22 mouse cellular contexts compared by ENCODE assay signal in genomic region chr6:98609133-98609532, GRCm38 (mm10).
A peak's percentile ranks its signal among the peaks of the same experiment; 100 is the strongest.
DNase-seq lines count a peak whose midpoint lies in the region; ATAC-seq and TF ChIP-seq lines count a peak whose summit lies in the region.
"Had no signal": no experiment of that assay in that cellular context is flagged by ENCODE, and none has a peak within 500 bp of the region (broad histone marks: within the 10 kb centered on the region; RNA-seq: fewer than 3 reads in every experiment).

No protein-coding gene starts in this region.

- H3K27me3 ChIP-seq in thymus, adult 2 months (ENCODE audit: control insufficient read depth, insufficient read depth, low read length), result no peaks in the 10 kb centered on the region
- no peaks in the 10 kb centered on the region for H3K27me3 ChIP-seq in cerebellum, adult 2 months (ENCODE audit: control insufficient read depth, insufficient read depth, low read length)
- H3K27me3 ChIP-seq in hindbrain, embryonic 14.5 days (ENCODE audit: control insufficient read depth, insufficient read depth, low read length), result no peaks in the 10 kb centered on the region
- H3K27me3 ChIP-seq: forebrain, embryonic 13.5 days; heart, embryonic 13.5 days; hindbrain, embryonic 13.5 days; kidney, embryonic 15.5 days had no signal

- no peak for TF ChIP-seq POLR2A in thymus, adult 2 months (IDR thresholded peaks at IDR 0.05; ENCODE audit: control insufficient read depth, extremely low read depth, insufficient read depth, low read length, poor library complexity)
- no peak for TF ChIP-seq POLR2A in cerebellum, adult 2 months (IDR thresholded peaks at IDR 0.05; ENCODE audit: borderline replicate concordance, insufficient read depth, low read length)

- no peak for TF ChIP-seq CTCF in thymus, adult 2 months (IDR thresholded peaks at IDR 0.05; ENCODE audit: borderline replicate concordance, control insufficient read depth, extremely low read depth, insufficient read depth, low read length, poor library complexity)
- no peak for TF ChIP-seq CTCF in cerebellum, adult 2 months (IDR thresholded peaks at IDR 0.05; ENCODE audit: borderline replicate concordance, insufficient read depth, low read depth, low read length)

- no peak for ATAC-seq in hindbrain, embryonic 14.5 days (ENCODE audit: low FRiP score)
- ATAC-seq: forebrain, embryonic 13.5 days; intestine, embryonic 16.5 days; liver, postnatal 0 days had no signal

- H3K4me3 ChIP-seq in thymus, adult 2 months (ENCODE audit: control insufficient read depth, insufficient read depth, low read length), result no peak overlapping the region
- no peak overlapping the region for H3K4me3 ChIP-seq in cerebellum, adult 2 months (replicated peaks; ENCODE audit: insufficient read depth, low read depth, low read length)
- no peak overlapping the region for H3K4me3 ChIP-seq in hindbrain, embryonic 14.5 days (replicated peaks; ENCODE audit: low read length)
- H3K4me3 ChIP-seq: forebrain, embryonic 13.5 days; heart, embryonic 13.5 days; hindbrain, embryonic 13.5 days; kidney, embryonic 15.5 days; limb, embryonic 10.5 days had no signal

- no peak overlapping the region for H3K4me2 ChIP-seq in hindbrain, embryonic 14.5 days (replicated peaks)
- H3K4me2 ChIP-seq: forebrain, embryonic 13.5 days; heart, embryonic 13.5 days; hindbrain, embryonic 13.5 days; kidney, embryonic 15.5 days had no signal

- H3K9me3 ChIP-seq in hindbrain, embryonic 14.5 days (ENCODE audit: control insufficient read depth, low read length), result no peaks in the 10 kb centered on the region
- H3K9me3 ChIP-seq: forebrain, embryonic 13.5 days; heart, embryonic 13.5 days; hindbrain, embryonic 13.5 days; kidney, embryonic 15.5 days; limb, embryonic 10.5 days had no signal

- DNase-seq in thymus, postnatal 0 days (ENCODE audit: low spot score), result peak; percentile 30
- DNase-seq in thymus, adult 2 months, result no peak
- DNase-seq in R1 (ENCODE audit: low read depth, low spot score), result peak; percentile 4
- peak; percentile 59 for DNase-seq in induced T-regulatory cell, adult 2 months (ENCODE audit: low read depth)
- no peak for DNase-seq in left cerebral cortex, adult 11 months (ENCODE audit: low spot score)
- DNase-seq in cerebellum, adult 2 months, result no peak
- DNase-seq in hindbrain, embryonic 14.5 days (ENCODE audit: low spot score), result no peak
- DNase-seq: adrenal gland, adult 2 months; cerebellum, postnatal 10 days; kidney, postnatal 4 days; layer of hippocampus, adult 9-11 months; liver, postnatal 0 days; lung, postnatal 10 days; right cerebral cortex, postnatal 4 days had no signal

- no peak overlapping the region for H3K27ac ChIP-seq in thymus, adult 2 months (ENCODE audit: control insufficient read depth, insufficient read depth, low read length)
- no peak overlapping the region for H3K27ac ChIP-seq in cerebellum, adult 2 months (ENCODE audit: insufficient read depth, low read length)
- no peak overlapping the region for H3K27ac ChIP-seq in hindbrain, embryonic 14.5 days
- H3K27ac ChIP-seq: forebrain, embryonic 13.5 days; heart, embryonic 13.5 days; hindbrain, embryonic 13.5 days; kidney, embryonic 15.5 days; limb, embryonic 10.5 days; stomach, postnatal 0 days had no signal

- WGBS in thymus, adult 2 months, result 5% methylated on average over 1 of the region's 1 CpGs
- WGBS in cerebellum, adult 2 months, result 85% methylated on average over 1 of the region's 1 CpGs
- WGBS in hindbrain, embryonic 14.5 days, result 54% methylated on average over 1 of the region's 1 CpGs

- no peak overlapping the region for H3K9ac ChIP-seq in hindbrain, embryonic 14.5 days
- H3K9ac ChIP-seq: forebrain, embryonic 13.5 days; heart, embryonic 13.5 days; hindbrain, embryonic 13.5 days; kidney, embryonic 15.5 days; liver, postnatal 0 days had no signal

- H3K4me1 ChIP-seq in thymus, adult 2 months (replicated peaks; ENCODE audit: control insufficient read depth, insufficient read depth, low read length), result peaks cover 3% of the 10 kb centered on the region; the same call in 1 of the 2 replicates
- H3K4me1 ChIP-seq in cerebellum, adult 2 months (ENCODE audit: control insufficient read depth, insufficient read depth, low read length), result no peaks in the 10 kb centered on the region
- no peaks in the 10 kb centered on the region; the same call in 1 of the 2 replicates for H3K4me1 ChIP-seq in hindbrain, embryonic 14.5 days (replicated peaks; ENCODE audit: control insufficient read depth, insufficient read depth, low read length)
- H3K4me1 ChIP-seq: forebrain, embryonic 13.5 days; heart, embryonic 13.5 days; hindbrain, embryonic 13.5 days; kidney, embryonic 15.5 days had no signal

- no peaks in the 10 kb centered on the region for H3K36me3 ChIP-seq in thymus, adult 2 months (ENCODE audit: control insufficient read depth, insufficient read depth, low read length)
- H3K36me3 ChIP-seq in hindbrain, embryonic 14.5 days (replicated peaks; ENCODE audit: control insufficient read depth, insufficient read depth), result no peaks in the 10 kb centered on the region
- H3K36me3 ChIP-seq: G1E; heart, embryonic 13.5 days; hindbrain, embryonic 13.5 days; kidney, embryonic 15.5 days; limb, embryonic 10.5 days had no signal

Comparison
In these comparisons a context has a peak if more than half of its experiments do, and no peak if none do; other contexts are left out.
1. DNase-seq: peak in thymus, postnatal 0 days (single experiment), R1 (single experiment) and induced T-regulatory cell, adult 2 months (single experiment); none in thymus, adult 2 months (single experiment), left cerebral cortex, adult 11 months (single experiment), cerebellum, adult 2 months (0 of 2) and hindbrain, embryonic 14.5 days (single experiment).